Mouse (Mus musculus): Measurements from ENCODE around the gene Tsc22d2. TPM values are rescaled to one million over a fixed set of nuclear protein-coding genes. Genes with fewer than 3 reads are reported as not detected.

Gene Tsc22d2
- polyA plus RNA-seq, 1 experiment from 2014 or later: 13.0 TPM

- 0 out of 2 replicates have a peak, but pooled peaks cover 2% of the 10 kb centered on the region for H3K4me1 ChIP-seq (replicated peaks; ENCODE audit: control insufficient read depth, insufficient read depth)
- no peak overlapping the region; the same call in 1 of the 2 replicates for H3K27ac ChIP-seq (replicated peaks)
- no peak overlapping the region for H3K4me2 ChIP-seq (replicated peaks; ENCODE audit: low read depth)
- TF ChIP-seq CTCF (IDR thresholded peaks at IDR 0.05; ENCODE audit: low read depth): no peak
- no peak for TF ChIP-seq EP300 (optimal IDR thresholded peaks at IDR 0.05)
- no peak for DNase-seq (ENCODE audit: low spot score)
- no peaks in the 10 kb centered on the region for H3K36me3 ChIP-seq (ENCODE audit: control insufficient read depth, insufficient read depth, low read length)
- no peaks in the 10 kb centered on the region for H3K27me3 ChIP-seq (ENCODE audit: control insufficient read depth, insufficient read depth, low read length)
- no peaks in the 10 kb centered on the region for H3K9me3 ChIP-seq (ENCODE audit: control insufficient read depth, low read length)
- no peak overlapping the region for H3K9ac ChIP-seq (ENCODE audit: low read length)
- ATAC-seq (ENCODE audit: low FRiP score, low TSS enrichment): no peak
- 83% methylated on average over 5 of the region's 5 CpGs for WGBS
- no peak overlapping the region for H3K4me3 ChIP-seq (ENCODE audit: low read depth, low read length)
These were observed 40.2 kb upstream of the Tsc22d2 start for GRCm38 (mm10) chr3:58374281-58374680.

- WGBS: 59% methylated on average over 3 of the region's 3 CpGs
- no peaks in the 10 kb centered on the region for H3K9me3 ChIP-seq (ENCODE audit: control insufficient read depth, low read length)
- H3K27me3 ChIP-seq (ENCODE audit: control insufficient read depth, insufficient read depth, low read length): no peaks in the 10 kb centered on the region
- no peaks in the 10 kb centered on the region for H3K36me3 ChIP-seq (ENCODE audit: control insufficient read depth, insufficient read depth, low read length)
- no peak overlapping the region for H3K4me3 ChIP-seq (ENCODE audit: low read depth, low read length)
- no peak for DNase-seq (ENCODE audit: low spot score)
- H3K4me1 ChIP-seq (replicated peaks; ENCODE audit: control insufficient read depth, insufficient read depth): 0 out of 2 replicates have a peak, but pooled peaks cover under 1% of the 10 kb centered on the region
- H3K9ac ChIP-seq (ENCODE audit: low read length): no peak overlapping the region
- H3K4me2 ChIP-seq (replicated peaks; ENCODE audit: low read depth): no peak overlapping the region
- H3K27ac ChIP-seq (replicated peaks): no peak overlapping the region
- ATAC-seq (ENCODE audit: low FRiP score, low TSS enrichment): no peak
- no peak for TF ChIP-seq EP300 (optimal IDR thresholded peaks at IDR 0.05)
- TF ChIP-seq CTCF (IDR thresholded peaks at IDR 0.05; ENCODE audit: low read depth): no peak
These were observed 37.8 kb upstream of the Tsc22d2 start for GRCm38 (mm10) chr3:58376713-58377112.

DNA sequence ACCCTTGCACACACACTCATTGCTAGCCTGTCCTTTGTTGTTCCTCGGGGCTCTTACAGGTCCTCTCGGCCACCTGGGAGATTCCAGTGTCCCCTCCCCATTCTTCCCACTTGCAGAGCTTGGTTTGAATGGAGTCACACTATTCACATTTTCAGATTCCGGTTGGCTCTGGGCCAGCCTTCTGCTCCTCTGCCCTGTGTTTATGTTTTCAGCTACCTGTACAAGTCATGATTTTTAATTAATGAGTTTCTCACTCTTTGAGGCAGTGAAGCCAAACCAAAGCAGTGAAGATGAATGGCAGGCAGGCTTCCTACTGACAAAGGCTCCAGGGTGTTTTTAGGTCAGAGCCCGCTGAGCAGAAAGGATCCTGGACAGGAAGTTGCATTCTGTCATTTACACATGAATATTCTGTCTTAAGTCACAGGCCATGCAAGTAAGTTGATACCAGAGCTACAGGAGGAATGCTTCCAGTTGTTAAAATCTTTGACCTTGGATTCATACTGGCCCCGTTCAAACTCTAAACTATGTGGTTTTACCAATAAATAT lies 36.9 kb upstream of the Tsc22d2 start:
- Histone ChIP-seq H3K36me3 (ENCODE audit: control insufficient read depth, insufficient read depth, low read length) (no peaks in the 10 kb centered on the region), H3K4me2 (replicated peaks; ENCODE audit: low read depth) (no peak overlapping the region), H3K9me3 (ENCODE audit: control insufficient read depth, low read length) (no peaks in the 10 kb centered on the region), H3K9ac (ENCODE audit: low read length) (no peak overlapping the region), H3K4me3 (ENCODE audit: low read depth, low read length) (no peak overlapping the region), H3K27ac (replicated peaks) (no peak overlapping the region), H3K27me3 (ENCODE audit: control insufficient read depth, insufficient read depth, low read length) (no peaks in the 10 kb centered on the region), H3K4me1 (replicated peaks; ENCODE audit: control insufficient read depth, insufficient read depth) (no peaks in the 10 kb centered on the region)
- 30% methylated on average over 5 of the region's 5 CpGs for WGBS
- ATAC-seq (ENCODE audit: low FRiP score, low TSS enrichment): no peak
- DNase-seq (ENCODE audit: low spot score): no peak
- TF ChIP-seq CTCF (IDR thresholded peaks at IDR 0.05; ENCODE audit: low read depth) (no peak), EP300 (optimal IDR thresholded peaks at IDR 0.05) (no peak)

DNA sequence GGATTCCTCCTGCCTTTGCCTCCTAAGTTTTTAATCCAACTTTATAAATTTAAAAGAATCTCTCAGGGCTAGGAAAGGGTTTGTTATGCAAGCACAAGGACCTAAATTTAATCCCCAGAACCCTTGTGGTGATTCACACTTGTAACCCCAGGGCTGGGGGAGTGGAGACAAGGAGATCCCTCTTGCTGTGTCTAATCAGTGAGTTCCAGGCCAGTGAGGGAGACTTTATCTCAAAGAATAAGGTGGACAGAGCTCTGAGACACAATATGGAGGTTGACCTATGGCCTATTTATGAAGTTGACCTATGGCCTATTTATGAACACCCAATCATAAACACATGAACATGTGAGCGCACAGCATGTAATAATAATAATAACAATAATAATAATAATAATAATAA lies 31.8 kb upstream of the Tsc22d2 start:
- Histone ChIP-seq H3K9ac (ENCODE audit: low read length) (no peak overlapping the region), H3K36me3 (ENCODE audit: control insufficient read depth, insufficient read depth, low read length) (no peaks in the 10 kb centered on the region), H3K4me3 (ENCODE audit: low read depth, low read length) (no peak overlapping the region), H3K27ac (replicated peaks) (no peak overlapping the region), H3K27me3 (ENCODE audit: control insufficient read depth, insufficient read depth, low read length) (no peaks in the 10 kb centered on the region), H3K9me3 (ENCODE audit: control insufficient read depth, low read length) (no peaks in the 10 kb centered on the region), H3K4me1 (replicated peaks; ENCODE audit: control insufficient read depth, insufficient read depth) (no peaks in the 10 kb centered on the region), H3K4me2 (replicated peaks; ENCODE audit: low read depth) (no peak overlapping the region)
- no peak for ATAC-seq (ENCODE audit: low FRiP score, low TSS enrichment)
- TF ChIP-seq CTCF (IDR thresholded peaks at IDR 0.05; ENCODE audit: low read depth): no peak
- no peak for TF ChIP-seq EP300 (optimal IDR thresholded peaks at IDR 0.05)
- WGBS: 85% methylated on average over 1 of the region's 1 CpGs
- DNase-seq (ENCODE audit: low spot score): no peak

DNA sequence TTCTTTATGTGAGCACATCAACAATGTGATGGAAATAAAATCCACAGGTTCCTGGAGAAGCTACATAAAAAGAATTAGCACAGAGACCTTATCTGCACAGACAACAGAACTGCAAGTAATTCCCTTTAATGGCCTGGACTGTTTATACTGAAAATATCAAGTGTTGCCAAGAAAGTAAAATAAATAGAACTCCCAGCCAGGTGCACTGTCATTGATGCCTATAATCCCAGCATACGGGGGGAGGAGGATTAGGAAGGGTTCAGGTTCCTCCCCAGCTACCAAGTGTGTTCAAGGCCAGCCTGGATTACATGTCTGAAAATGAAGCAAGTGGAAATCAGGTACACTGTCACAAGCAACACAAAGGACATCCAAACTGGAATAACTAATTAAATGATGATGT lies 29.5 kb upstream of the Tsc22d2 start:
- Histone ChIP-seq H3K4me1 (replicated peaks; ENCODE audit: control insufficient read depth, insufficient read depth) (no peaks in the 10 kb centered on the region), H3K4me3 (ENCODE audit: low read depth, low read length) (no peak overlapping the region)
- no peak for DNase-seq (ENCODE audit: low spot score)

DNA sequence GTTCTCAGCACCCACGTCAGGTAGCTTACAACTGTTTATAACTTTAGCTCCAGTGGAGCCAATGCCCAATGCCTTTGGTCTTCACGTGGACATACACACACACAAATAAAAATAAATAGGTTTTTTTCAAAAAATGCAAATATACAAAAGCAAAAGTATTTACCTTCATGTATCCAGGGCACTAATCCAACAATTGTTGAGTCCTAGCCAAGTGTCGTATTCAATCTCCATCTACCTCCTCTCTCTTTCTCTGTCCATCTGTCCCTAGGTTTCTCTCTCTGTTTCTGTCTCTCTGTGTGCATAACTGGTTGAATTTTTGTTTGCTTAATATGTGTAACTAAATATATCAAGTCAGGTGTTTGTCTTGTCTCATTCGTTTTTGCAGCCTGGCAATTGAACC lies 25.8 kb upstream of the Tsc22d2 start:
- Histone ChIP-seq H3K4me3 (ENCODE audit: low read depth, low read length) (no peak overlapping the region), H3K4me1 (replicated peaks; ENCODE audit: control insufficient read depth, insufficient read depth) (no peaks in the 10 kb centered on the region), H3K4me2 (replicated peaks; ENCODE audit: low read depth) (no peak overlapping the region), H3K9me3 (ENCODE audit: control insufficient read depth, low read length) (no peaks in the 10 kb centered on the region), H3K36me3 (ENCODE audit: control insufficient read depth, insufficient read depth, low read length) (no peaks in the 10 kb centered on the region), H3K27ac (replicated peaks) (no peak overlapping the region), H3K27me3 (ENCODE audit: control insufficient read depth, insufficient read depth, low read length) (no peaks in the 10 kb centered on the region), H3K9ac (ENCODE audit: low read length) (no peak overlapping the region)
- TF ChIP-seq CTCF (IDR thresholded peaks at IDR 0.05; ENCODE audit: low read depth) (no peak), EP300 (optimal IDR thresholded peaks at IDR 0.05) (no peak)
- ATAC-seq (ENCODE audit: low FRiP score, low TSS enrichment) (no peak), DNase-seq (ENCODE audit: low spot score) (no peak)
- 76% methylated on average over 4 of the region's 4 CpGs for WGBS

More for the DNA sequence above, 29.5 kb upstream of the Tsc22d2 start:
- Histone ChIP-seq H3K9me3 (ENCODE audit: control insufficient read depth, low read length) (no peaks in the 10 kb centered on the region), H3K27me3 (ENCODE audit: control insufficient read depth, insufficient read depth, low read length) (no peaks in the 10 kb centered on the region), H3K9ac (ENCODE audit: low read length) (no peak overlapping the region), H3K27ac (replicated peaks) (no peak overlapping the region), H3K36me3 (ENCODE audit: control insufficient read depth, insufficient read depth, low read length) (no peaks in the 10 kb centered on the region), H3K4me2 (replicated peaks; ENCODE audit: low read depth) (no peak overlapping the region)
- ATAC-seq (ENCODE audit: low FRiP score, low TSS enrichment): no peak
- TF ChIP-seq EP300 (optimal IDR thresholded peaks at IDR 0.05): no peak
- no peak for TF ChIP-seq CTCF (IDR thresholded peaks at IDR 0.05; ENCODE audit: low read depth)
- WGBS: 19% methylated on average over 1 of the region's 1 CpGs

Data from stomach, postnatal 0 days (tissue).